Mouse (Mus musculus) kidney, postnatal 4 days (tissue): ENCODE data around the gene Adipor2.
"Not testable (repeated sequence)": the region's sequence is repeated elsewhere in the genome, so short reads cannot be mapped to it uniquely, and the experiment has no call there.

Experiments used
- DNase-seq, 2 experiments: peaks; one replicate each; pipeline ENCODE4 v3.0.0; 2021; ENCODE audit warnings: mixed read lengths in 2 of 2

Gene Adipor2

DNA sequence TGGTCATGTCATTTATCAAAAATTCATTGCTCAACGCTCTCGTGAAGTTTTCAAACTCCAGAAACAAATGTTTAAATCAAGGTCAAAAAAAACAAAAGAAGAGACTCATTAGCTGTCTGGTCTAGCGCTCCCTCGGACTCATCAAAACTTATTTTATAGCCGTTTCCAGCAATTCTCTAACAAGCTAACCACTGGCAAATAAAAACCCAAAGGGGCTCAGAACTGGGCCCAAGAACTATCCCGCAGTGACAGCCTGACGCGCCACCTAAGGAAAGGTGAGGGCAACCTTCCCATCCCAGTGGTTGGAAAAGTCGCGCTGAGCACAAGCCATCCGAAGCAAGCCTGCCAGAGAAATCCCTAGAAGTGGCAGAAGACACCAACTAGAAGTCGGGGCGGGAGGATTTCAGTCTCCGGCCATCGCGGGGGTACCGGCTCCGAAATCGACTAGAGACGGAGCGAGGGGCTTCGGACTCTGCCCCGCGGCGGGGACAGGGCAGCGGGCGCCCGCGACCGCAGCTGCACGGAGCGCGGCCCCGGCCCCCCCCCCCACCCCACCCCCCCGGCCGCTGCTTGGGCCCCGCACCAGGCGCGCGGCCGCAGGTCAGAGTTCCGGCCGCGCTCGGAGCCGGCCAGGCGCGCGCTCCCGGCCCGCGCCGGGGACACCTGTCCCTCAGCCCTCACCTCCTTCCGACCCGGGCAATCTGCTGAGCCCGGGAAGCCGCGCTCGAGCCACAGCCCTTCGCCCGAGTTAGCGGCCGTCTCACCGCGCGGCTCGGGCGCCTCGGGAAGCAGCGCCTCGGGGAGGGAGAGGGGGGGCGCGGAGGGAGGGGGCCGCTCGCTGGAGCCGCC, 29.5 kb downstream of the Adipor2 start:
- no peak for DNase-seq

- DNase-seq, result no peak
These were observed 30.7 kb downstream of the Adipor2 start for GRCm38 (mm10) chr6:119386821-119387220.

DNA sequence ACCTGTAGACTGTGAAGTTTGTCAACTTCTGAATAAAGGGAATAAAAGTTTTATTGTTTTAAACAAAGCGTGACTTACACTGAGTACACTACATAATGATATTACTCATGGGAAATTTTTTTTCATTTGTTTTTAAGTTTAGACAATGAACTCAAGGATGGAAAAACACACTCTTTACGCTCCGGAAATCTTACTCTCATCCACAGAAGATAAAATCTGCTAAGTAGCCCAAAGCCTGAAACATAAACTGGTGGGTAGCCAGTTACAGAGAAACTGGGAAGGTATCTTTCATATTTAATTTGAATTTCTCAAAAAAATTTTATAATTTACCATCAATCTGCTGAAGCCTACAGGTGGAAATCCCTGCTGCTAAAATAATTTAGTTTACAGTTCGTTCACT, 31.1 kb downstream of the Adipor2 start:
- no peak for DNase-seq

DNA sequence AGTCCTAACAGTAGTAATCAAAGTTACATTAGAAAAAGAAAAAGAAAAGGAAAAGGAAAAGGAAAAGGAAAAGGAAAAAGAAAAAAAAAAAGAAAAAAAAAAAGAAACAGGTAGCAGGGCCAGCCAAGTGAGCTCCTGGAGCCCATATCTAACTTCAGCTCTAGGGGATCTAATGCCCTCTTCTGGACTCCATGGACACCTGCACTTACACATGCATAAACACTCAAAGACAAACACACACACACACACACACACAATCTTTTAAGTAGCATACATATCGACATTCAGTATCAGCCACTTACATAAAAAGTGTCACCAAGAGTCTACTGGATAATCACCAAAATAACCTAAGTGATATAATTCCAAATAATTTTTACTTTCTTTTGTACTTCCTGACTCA, 31.8 kb downstream of the Adipor2 start:
- DNase-seq, result no peak

DNA sequence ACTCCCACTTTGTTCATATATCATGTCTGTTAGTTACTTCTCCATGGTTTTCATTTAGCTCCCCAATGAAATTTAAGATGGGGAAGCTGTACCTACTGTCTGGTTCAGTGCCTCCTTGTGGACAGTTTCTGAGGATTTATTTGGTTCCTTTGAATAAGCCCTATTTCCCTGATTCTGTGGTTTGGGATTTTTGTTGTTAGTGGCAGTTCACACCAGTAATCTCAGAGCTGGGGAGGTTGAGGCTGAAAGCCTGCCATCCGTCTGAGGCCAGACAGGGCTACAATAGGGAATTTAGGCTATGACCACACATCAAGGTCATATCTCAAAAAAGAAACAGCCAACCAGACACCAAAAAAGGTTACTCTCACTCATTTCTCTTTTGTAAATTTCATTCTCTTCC, 38.9 kb downstream of the Adipor2 start:
- no peak for DNase-seq

GRCm38 (mm10) chr6:119377613-119378012, 39.9 kb downstream of the Adipor2 start:
- no peak for DNase-seq

DNA sequence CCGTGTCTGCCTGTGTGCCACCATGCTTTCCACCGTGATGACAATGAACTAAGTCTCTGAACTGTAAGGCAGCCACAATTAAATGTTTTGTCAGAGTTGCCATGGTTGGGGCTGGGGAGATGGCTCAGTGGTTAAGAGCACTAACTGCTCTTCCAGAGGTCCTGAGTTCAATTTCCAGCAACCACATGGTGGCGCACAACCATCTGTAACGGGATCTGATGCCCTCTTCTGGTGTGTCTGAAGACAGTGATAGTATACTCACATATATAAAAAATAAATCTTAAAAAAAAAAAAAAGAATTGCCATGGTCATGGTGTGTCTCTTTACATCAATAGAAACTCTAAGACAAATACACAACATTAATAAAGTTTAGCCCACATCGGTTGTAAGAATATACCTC, 42.5 kb downstream of the Adipor2 start:
- no peak for DNase-seq

DNA sequence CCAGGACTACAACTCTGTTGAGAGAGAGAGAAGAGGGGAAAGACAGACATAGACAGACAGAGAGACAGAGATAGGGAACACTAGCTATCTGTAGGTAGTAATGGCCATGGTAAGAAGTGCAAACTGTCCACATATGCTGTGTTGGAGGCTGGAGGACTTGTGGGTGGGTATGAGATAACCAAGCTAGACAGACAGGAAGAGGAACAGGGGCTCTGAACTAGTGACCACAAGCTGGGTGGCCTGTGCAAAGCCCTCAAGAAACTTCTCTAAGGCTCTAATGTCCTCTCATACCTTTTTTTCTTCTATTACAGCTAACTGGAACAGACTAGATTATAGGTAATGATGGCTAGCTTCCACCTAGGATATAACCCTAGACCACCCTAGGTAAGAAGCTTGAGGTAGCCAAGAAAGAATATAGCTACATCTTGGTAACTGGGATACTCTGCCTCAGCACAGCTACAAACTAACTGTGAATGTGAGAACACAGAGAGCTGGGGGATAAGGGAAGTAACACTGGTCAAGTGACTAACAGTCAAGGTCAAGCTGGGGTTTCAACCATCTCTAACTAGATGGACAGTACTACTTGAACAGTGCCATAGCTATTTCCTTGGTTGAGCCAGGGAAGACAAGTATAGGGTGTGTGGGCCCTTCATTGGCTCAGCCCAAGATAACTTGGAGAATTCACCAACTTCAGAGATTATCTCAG, 44.4 kb downstream of the Adipor2 start:
- DNase-seq, result no peak

- DNase-seq, result no peak
These were observed 45.3 kb downstream of the Adipor2 start for GRCm38 (mm10) chr6:119372237-119372636.

DNA sequence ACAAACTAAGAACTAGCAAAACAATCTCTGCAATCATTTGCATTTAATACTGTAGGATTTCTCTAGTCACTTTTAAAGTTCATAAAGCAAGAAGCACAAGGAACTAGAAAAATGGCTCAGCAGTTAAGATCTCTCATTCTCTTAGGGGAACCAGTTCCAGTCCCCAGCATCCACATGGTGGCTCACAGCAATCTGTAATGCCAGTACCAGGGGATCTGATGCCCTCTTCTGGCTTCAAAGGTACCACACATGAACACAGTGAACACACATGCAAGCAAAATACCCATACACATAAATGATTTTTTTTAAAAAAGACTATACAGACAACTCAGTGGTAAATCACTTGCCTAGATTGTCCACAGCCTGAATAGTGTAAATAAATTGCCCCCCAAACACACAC, 45.9 kb downstream of the Adipor2 start:
- no peak for DNase-seq

GRCm38 (mm10) chr6:119367382-119367781, 50.1 kb downstream of the Adipor2 start:
- no peak for DNase-seq

DNA sequence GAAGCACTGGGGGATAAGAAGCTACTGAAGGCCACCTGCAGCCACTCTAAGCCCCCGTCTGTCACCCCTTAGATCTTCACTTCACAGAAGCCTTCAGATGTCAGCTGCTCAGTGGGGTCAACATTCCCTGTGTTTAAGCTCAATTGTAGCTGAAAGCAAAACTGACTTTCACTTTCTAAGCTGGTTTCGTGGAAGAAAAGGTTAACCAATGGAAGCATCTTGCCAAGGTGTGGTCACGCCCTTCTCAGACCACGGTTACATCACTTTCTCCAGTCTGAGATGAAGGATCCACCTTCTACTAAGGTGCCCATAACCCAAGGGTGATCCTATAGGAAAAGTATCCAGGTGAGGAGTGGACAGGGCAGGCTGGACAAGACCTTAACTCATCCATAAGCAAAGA, 50.7 kb downstream of the Adipor2 start:
- not testable (repeated sequence) for DNase-seq

GRCm38 (mm10) chr6:119363593-119363992, 53.9 kb downstream of the Adipor2 start:
- DNase-seq, result no peak

- no peak for DNase-seq
These were observed 56.4 kb downstream of the Adipor2 start for GRCm38 (mm10) chr6:119360925-119361702.

DNA sequence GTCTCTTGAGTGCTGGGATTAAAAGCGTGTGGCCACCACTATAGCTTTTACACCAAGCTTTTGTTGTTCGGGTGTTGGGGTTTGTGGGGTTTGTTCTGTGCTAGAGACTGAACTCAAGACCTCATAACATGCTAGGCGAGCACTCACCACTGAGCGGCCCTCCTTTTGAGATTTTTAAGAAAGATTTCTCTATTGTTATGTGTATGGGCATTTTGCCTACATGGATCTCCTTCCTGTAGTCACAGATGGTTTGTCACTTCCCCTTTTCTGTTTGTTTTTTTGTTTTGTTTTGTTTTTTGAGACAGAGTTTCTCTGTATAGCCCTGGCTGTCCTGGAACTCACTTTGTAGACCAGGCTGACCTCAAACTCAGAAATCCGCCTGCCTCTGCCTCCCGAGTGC, 57.3 kb downstream of the Adipor2 start:
- DNase-seq, result not testable (repeated sequence)

GRCm38 (mm10) chr6:119358020-119358571, 59.4 kb downstream of the Adipor2 start:
- no peak for DNase-seq

DNA sequence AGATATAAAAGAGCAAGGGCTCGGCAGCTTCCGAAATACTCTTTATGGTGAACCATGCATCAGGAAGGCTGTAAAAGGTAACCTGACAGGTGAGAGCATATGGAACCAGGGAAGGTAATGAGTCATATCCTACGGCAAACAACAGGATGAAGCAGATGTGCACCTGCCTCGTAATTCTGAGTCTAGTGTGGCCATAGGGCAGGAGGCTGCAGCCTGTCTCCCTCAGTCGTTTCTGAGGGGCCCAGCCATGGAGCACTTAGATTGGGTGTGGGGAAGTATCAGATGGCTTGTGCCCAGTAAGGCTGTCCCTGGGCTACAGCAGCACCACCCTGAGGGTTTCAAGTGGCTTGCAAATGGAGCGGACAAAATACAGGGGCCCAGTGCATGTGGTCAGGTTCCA, 65.0 kb downstream of the Adipor2 start:
- no peak for DNase-seq

- no peak for DNase-seq
These were observed 65.8 kb downstream of the Adipor2 start for GRCm38 (mm10) chr6:119351656-119352055.

GRCm38 (mm10) chr6:119350703-119351198, 66.8 kb downstream of the Adipor2 start:
- DNase-seq, result no peak

DNA sequence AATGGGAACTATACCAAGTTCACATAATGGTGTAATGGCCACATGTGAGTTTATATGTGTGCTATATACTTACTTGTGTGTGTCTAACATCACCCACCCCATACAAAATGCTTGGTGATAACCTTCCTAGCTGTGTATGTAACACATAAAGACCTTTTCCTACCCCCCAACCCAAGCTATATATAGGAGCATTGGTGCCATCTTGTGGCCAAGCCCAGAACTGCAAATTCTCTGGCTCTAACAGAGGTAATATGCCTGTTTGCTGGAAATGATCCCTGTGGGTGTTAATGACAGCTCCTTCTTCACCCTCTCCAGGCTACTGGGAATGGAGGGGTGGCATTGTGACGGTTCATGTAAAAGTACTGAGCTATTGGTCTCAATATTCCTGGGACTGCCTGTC, 69.3 kb downstream of the Adipor2 start:
- DNase-seq, result peak; percentile 90 to 93

DNA sequence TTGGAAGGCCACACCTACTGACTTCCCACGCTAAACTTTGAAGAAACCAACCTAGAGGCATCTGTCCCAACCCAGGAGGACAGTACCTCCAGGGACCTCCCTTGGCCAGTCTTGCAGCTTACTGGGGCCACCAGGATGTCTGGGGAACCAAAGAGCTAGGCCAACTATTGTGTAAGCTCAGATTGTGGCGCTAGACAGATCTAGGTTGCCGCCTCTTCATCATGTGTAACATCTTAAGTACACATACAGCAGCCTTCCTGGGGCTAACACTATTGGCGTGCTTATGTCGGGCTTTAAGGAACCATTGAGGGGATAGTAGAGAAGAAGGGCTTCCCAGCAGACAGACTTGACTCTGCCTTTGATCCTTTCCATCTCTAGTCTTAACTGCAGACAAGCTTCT, 69.7 kb downstream of the Adipor2 start:
- no peak for DNase-seq

- DNase-seq, result no peak
These were observed 71.2 kb downstream of the Adipor2 start for GRCm38 (mm10) chr6:119346257-119346656.

- no peak for DNase-seq
These were observed 76.1 kb downstream of the Adipor2 start for GRCm38 (mm10) chr6:119341409-119341808.
